Mouse (Mus musculus) urinary bladder, postnatal 4 days (tissue): Measurements from ENCODE around the gene Itgal.
"Not testable (repeated sequence)": the region's sequence is repeated elsewhere in the genome, so short reads cannot be mapped to it uniquely, and the experiment has no call there.

Experiments
- DNase-seq, 2 experiments: peaks; one replicate each; pipeline ENCODE4 v3.0.0; 2021 to 2022; ENCODE audit warnings: low spot score in 2 of 2

The Itgal gene

GRCm38 (mm10) chr7:127296098-127296497 is at the start of gene Itgal:
Gene Itgal, plus strand, starts transcription at chr7:127296260.
- DNase-seq = no peak

- DNase-seq = not testable (repeated sequence)
Measured at GRCm38 (mm10) chr7:127250511-127250910, 45.5 kb upstream of the Itgal start.

GRCm38 (mm10) chr7:127252414-127252813 is 43.6 kb upstream of the Itgal start:
- DNase-seq = no peak

GRCm38 (mm10) chr7:127253341-127253740 is 42.7 kb upstream of the Itgal start:
- DNase-seq = no peak

GRCm38 (mm10) chr7:127253821-127254769 is 42.0 kb upstream of the Itgal start:
- peak; percentile 93 to 95 for DNase-seq

- DNase-seq = no peak
Measured at GRCm38 (mm10) chr7:127255008-127255407, 41.1 kb upstream of the Itgal start.

GRCm38 (mm10) chr7:127255965-127256364 is 40.1 kb upstream of the Itgal start:
- no peak for DNase-seq

GRCm38 (mm10) chr7:127256518-127256917 is 39.5 kb upstream of the Itgal start:
- no peak for DNase-seq

GRCm38 (mm10) chr7:127259186-127259905 is 36.7 kb upstream of the Itgal start:
- DNase-seq = no peak

- DNase-seq = peak; percentile 94 to 95
Measured at GRCm38 (mm10) chr7:127260309-127261111, 35.5 kb upstream of the Itgal start, which contains the start of gene Dctpp1. Gene Dctpp1, minus strand, starts transcription at chr7:127260709.

GRCm38 (mm10) chr7:127262218-127262961 is 33.7 kb upstream of the Itgal start:
- no peak for DNase-seq

- no peak for DNase-seq
Measured at GRCm38 (mm10) chr7:127263526-127263925, 32.5 kb upstream of the Itgal start.

GRCm38 (mm10) chr7:127270256-127270655 is 25.8 kb upstream of the Itgal start:
- no peak for DNase-seq

- DNase-seq = no peak
Measured at GRCm38 (mm10) chr7:127270666-127271065, 25.4 kb upstream of the Itgal start.

GRCm38 (mm10) chr7:127271093-127271492 is 25.0 kb upstream of the Itgal start:
- no peak for DNase-seq

GRCm38 (mm10) chr7:127272566-127272965 is 23.5 kb upstream of the Itgal start:
- no peak for DNase-seq

- no peak for DNase-seq
Measured at GRCm38 (mm10) chr7:127273118-127273923, 22.7 kb upstream of the Itgal start.

- peak; percentile 86 to 93 for DNase-seq
Measured at GRCm38 (mm10) chr7:127273925-127274789, 21.9 kb upstream of the Itgal start, which contains the start of gene Sephs2. Gene Sephs2, minus strand, starts transcription at chr7:127274055.

GRCm38 (mm10) chr7:127276519-127276961 is 19.5 kb upstream of the Itgal start:
- DNase-seq = no peak
